Mouse (Mus musculus): Measurements from ENCODE around the gene Has3.

Has3 gene

GRCm38 (mm10) chr8:106932376-106933065, 62.5 kb downstream of the Has3 start:
- DNase-seq: peak; percentile 76

DNA sequence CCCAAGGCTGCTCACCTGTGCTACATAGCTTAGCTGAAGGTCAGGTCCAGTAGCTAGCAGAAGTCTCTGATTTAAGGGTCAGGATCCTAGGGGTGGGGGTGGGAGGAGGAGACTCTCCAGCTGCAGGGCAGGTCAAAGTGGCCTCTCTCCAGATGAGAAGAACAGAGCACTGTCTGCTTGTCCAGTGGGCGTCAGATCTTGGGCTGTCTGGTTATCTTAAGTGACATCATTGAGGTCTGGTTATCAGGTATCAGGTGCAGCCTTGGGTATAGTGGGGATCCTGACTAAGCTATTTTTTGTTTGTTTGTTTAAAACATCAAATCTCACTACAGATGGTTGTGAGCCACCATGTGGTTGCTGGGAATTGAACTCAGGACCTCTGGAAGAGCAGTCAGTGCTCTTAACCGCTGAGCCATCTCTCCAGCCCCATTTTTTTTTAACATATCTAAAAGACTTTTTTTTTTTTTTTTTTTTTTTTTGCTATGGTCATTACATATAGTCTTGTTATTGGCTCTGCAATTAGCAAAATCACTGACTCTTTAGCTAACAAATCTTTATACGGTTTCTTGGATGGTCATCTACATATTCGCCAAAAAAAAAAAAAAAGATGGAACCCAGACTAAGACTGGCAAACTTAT, 63.6 kb downstream of the Has3 start:
- no peak for DNase-seq
